Mouse (Mus musculus) forebrain, embryonic 11.5 days (tissue): ENCODE results near the gene Gng13. TPM values are rescaled to one million over a fixed set of nuclear protein-coding genes. Genes with fewer than 3 reads are reported as not detected.
"Not testable (repeated sequence)": the region's sequence is repeated elsewhere in the genome, so short reads cannot be mapped to it uniquely, and the experiment has no call there.

Experiments
- ATAC-seq: fragments of 200-750 bp; cut with Nextera tagmentation; replicated peaks from 2 replicates; pipeline ENCODE4 v1.8.0; 2017; ENCODE audit warnings: moderate TSS enrichment; ENCODE audit not compliant: low FRiP score
- DNase-seq: peaks from one replicate; pipeline ENCODE4 v3.0.0-alpha.2; 2017; ENCODE audit warnings: low spot score
- H3K27ac ChIP-seq: fragments of 300-500 bp; sonication (generic); 2 replicates; pipeline ENCODE4 v1.5.1; 2014; ENCODE audit warnings: low read depth, low read length
- H3K27me3 ChIP-seq: fragments of 300-500 bp; sonication (generic); 2 replicates; pipeline ENCODE4 v1.6.1; 2014; ENCODE audit warnings: mild to moderate bottlenecking, low read length, mixed read lengths; ENCODE audit not compliant: control insufficient read depth, insufficient read depth
- H3K36me3 ChIP-seq: fragments of 300-500 bp; sonication (generic); 2 replicates; pipeline ENCODE4 v1.6.1; 2014; ENCODE audit warnings: mild to moderate bottlenecking, low read length, moderate library complexity, mixed read lengths; ENCODE audit not compliant: control insufficient read depth, insufficient read depth
- H3K4me1 ChIP-seq: fragments of 300-500 bp; sonication (generic); replicated peaks from 2 replicates; pipeline ENCODE4 v1.6.1; 2014; ENCODE audit warnings: low read length, mixed read lengths; ENCODE audit not compliant: control insufficient read depth, insufficient read depth
- H3K4me2 ChIP-seq: fragments of 300-500 bp; sonication (generic); 2 replicates; pipeline ENCODE4 v1.6.1; 2014; ENCODE audit warnings: low read depth, mild to moderate bottlenecking, low read length, moderate library complexity, mixed read lengths; ENCODE audit not compliant: severe bottlenecking
- H3K4me3 ChIP-seq: fragments of 300-500 bp; sonication (generic); 2 replicates; pipeline ENCODE4 v1.5.1; 2014; ENCODE audit warnings: low read depth, low read length
- H3K9ac ChIP-seq: fragments of 300-500 bp; sonication (generic); 2 replicates; pipeline ENCODE4 v1.6.1; 2014; ENCODE audit warnings: low read length
- H3K9me3 ChIP-seq: fragments of 300-500 bp; sonication (generic); 2 replicates; pipeline ENCODE4 v1.6.1; 2016; ENCODE audit warnings: low read length, mixed read lengths; ENCODE audit not compliant: control insufficient read depth
- WGBS: fragments of 180-500 bp; shearing (Covaris S2); extraction: QIAGEN DNeasy Blood & Tissue Kit; methylation state at CpG from one replicate; pipeline ENCODE4 v1.1.7; 2014; 5-methylcytosine and 5-hydroxymethylcytosine counted together
- polyA plus RNA-seq: library from polyadenylated mRNA; unstranded; fragments of >200 nt; fragmentation: Nextera tagmentation; extraction: Ambion mirVana; gene quantifications from 2 replicates; pipeline ENCODE4 v1.2.1, GENCODE M21; 2014

Gng13 gene
- polyA plus RNA-seq, 1 experiment from 2014 or later, result 0.92 TPM

- 75% methylated on average over 12 of the region's 12 CpGs for WGBS
- H3K36me3 ChIP-seq, result not testable (repeated sequence)
Measured at GRCm38 (mm10) chr17:25741471-25741870, 24.5 kb downstream of the Gng13 start.

DNA sequence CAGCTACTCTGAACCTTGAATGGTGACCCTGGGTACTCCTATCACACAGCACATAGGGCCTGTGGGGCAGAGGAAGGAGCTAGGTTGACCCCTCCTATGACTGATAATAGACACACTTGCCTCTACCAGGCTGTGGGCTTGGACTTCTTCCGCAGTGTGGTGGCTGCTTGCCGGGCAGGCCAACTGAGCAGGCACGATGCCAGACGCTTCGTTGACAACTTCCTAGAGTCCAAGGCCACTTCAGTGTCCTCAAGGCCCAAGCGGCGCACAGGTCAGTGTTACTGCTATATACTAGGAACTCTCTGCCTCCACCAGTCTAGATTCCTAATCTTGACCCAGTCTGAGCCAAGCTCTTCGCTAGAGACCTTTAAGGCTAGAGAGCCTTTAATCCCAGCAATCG is 26.9 kb downstream of the Gng13 start:
- H3K9ac ChIP-seq, result no peak overlapping the region
- DNase-seq (no peak), ATAC-seq (no peak)
- H3K4me2 ChIP-seq, result no peak overlapping the region
- no peak overlapping the region for H3K4me3 ChIP-seq
- H3K27me3 ChIP-seq, result no peaks in the 10 kb centered on the region
- H3K4me1 ChIP-seq, result no peaks in the 10 kb centered on the region
- no peaks in the 10 kb centered on the region for H3K36me3 ChIP-seq
- H3K9me3 ChIP-seq, result no peaks in the 10 kb centered on the region
- WGBS, result 95% methylated on average over 9 of the region's 9 CpGs
- no peak overlapping the region for H3K27ac ChIP-seq

More at GRCm38 (mm10) chr17:25741471-25741870, 24.5 kb downstream of the Gng13 start:
- not testable (repeated sequence) for H3K4me2 ChIP-seq, H3K9me3 ChIP-seq, ATAC-seq, H3K27ac ChIP-seq, H3K4me1 ChIP-seq, H3K9ac ChIP-seq, H3K27me3 ChIP-seq, H3K4me3 ChIP-seq, DNase-seq

DNA sequence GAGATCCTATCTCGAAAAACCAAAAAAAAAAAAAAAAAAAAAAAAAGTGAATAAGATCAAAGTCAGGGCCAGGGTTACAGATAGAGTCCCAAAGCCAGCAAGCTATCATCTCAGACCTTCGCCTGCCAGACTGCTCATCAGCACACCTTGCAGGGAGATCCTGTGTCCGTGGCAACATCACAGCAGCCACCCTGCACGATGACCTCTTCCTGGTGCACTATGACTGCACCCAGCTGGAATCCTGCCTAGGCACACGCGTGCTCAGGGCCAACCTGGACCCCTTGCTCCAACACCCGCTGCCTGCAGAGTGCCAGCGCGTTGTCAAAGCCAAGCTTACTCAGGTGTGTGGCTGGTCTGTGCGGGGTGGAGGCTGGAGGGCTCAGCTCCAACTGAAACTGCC is 27.3 kb downstream of the Gng13 start:
- H3K9me3 ChIP-seq, result no peaks in the 10 kb centered on the region
- no peaks in the 10 kb centered on the region for H3K27me3 ChIP-seq
- no peak overlapping the region for H3K9ac ChIP-seq
- no peak for ATAC-seq
- 83% methylated on average over 10 of the region's 10 CpGs for WGBS
- no peak for DNase-seq
- no peaks in the 10 kb centered on the region for H3K4me1 ChIP-seq
- no peak overlapping the region for H3K4me2 ChIP-seq
- no peaks in the 10 kb centered on the region for H3K36me3 ChIP-seq
- no peak overlapping the region for H3K27ac ChIP-seq
- H3K4me3 ChIP-seq, result no peak overlapping the region

DNA sequence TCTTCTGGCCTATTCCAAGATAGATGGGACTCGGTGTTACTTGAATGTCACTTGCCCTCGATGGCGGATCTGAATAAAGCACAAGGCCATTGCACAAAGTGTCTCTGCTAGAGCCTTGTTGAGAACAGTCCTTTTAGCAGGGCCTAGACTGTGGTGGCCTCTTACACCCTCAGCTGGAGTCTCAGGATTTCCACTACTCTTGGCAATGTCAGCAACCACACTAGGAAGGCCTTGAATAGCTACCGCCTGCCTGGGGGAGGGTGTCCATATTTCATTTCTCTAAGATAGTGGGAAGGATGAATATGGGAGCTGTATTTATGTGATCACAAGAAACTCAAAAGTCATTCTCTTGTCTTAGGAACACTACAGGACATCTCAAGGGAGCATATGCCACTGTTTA is 31.3 kb downstream of the Gng13 start:
- Histone ChIP-seq H3K9ac (no peak overlapping the region), H3K4me3 (no peak overlapping the region), H3K9me3 (no peaks in the 10 kb centered on the region), H3K4me2 (no peak overlapping the region), H3K36me3 (no peaks in the 10 kb centered on the region), H3K27me3 (no peaks in the 10 kb centered on the region), H3K4me1 (no peaks in the 10 kb centered on the region), H3K27ac (no peak overlapping the region)
- no peak for ATAC-seq
- DNase-seq, result no peak
- WGBS, result 97% methylated on average over 4 of the region's 4 CpGs

- 82% methylated on average over 6 of the region's 6 CpGs for WGBS
- Histone ChIP-seq H3K4me2 (no peak overlapping the region), H3K27me3 (no peaks in the 10 kb centered on the region), H3K9me3 (no peaks in the 10 kb centered on the region), H3K9ac (no peak overlapping the region), H3K4me1 (no peaks in the 10 kb centered on the region), H3K4me3 (no peak overlapping the region), H3K27ac (no peak overlapping the region), H3K36me3 (no peaks in the 10 kb centered on the region)
- ATAC-seq (no peak), DNase-seq (no peak)
Measured at GRCm38 (mm10) chr17:25749314-25749713, 32.3 kb downstream of the Gng13 start.

- Histone ChIP-seq H3K36me3 (no peaks in the 10 kb centered on the region), H3K27me3 (no peaks in the 10 kb centered on the region), H3K9me3 (no peaks in the 10 kb centered on the region), H3K9ac (no peak overlapping the region), H3K4me2 (no peak overlapping the region), H3K4me1 (no peaks in the 10 kb centered on the region), H3K4me3 (no peak overlapping the region), H3K27ac (no peak overlapping the region)
- DNase-seq, result no peak
- WGBS, result 71% methylated on average over 5 of the region's 5 CpGs
- ATAC-seq, result no peak
Measured at GRCm38 (mm10) chr17:25751446-25751845, 34.5 kb downstream of the Gng13 start.

GRCm38 (mm10) chr17:25754241-25754640 is 37.3 kb downstream of the Gng13 start, which contains the start of gene Msln:
Msln (minus strand) TSS chr17:25754378.
- WGBS, result 88% methylated on average over 9 of the region's 9 CpGs
- H3K27ac ChIP-seq, result no peak within 1 kb of the TSS
- DNase-seq, result no peak

DNA sequence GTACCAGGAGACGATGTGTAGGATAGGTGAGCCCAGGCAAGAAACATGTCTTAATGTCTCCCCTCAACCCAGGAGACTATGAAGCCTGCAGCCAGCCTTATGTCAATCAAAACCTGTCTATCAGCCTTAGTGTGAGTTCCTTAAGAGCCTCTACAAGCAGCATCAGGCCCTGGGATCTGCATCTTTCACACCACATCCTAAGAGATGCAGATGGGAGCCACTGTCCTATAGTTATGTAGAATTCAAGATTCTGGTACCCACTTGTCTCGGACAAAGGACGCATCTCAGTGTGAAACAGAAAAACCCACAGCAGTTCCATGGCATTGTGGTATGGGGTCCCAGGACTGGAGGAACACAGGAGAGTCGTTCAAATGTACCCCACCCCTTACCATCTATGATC is 38.1 kb downstream of the Gng13 start:
- DNase-seq, result no peak
- Histone ChIP-seq H3K4me2 (no peak overlapping the region), H3K4me3 (no peak overlapping the region), H3K9ac (no peak overlapping the region), H3K9me3 (no peaks in the 10 kb centered on the region), H3K36me3 (no peaks in the 10 kb centered on the region), H3K4me1 (no peaks in the 10 kb centered on the region), H3K27me3 (no peaks in the 10 kb centered on the region), H3K27ac (no peak overlapping the region)
- no peak for ATAC-seq
- WGBS, result 71% methylated on average over 4 of the region's 4 CpGs

More at GRCm38 (mm10) chr17:25754241-25754640, 37.3 kb downstream of the Gng13 start, which contains the start of gene Msln:
- Histone ChIP-seq H3K9me3 (no peaks in the 10 kb centered on the region), H3K4me3 (no peak within 1 kb of the TSS), H3K27me3 (no peaks in the 10 kb centered on the region), H3K4me2 (no peak within 1 kb of the TSS), H3K4me1 (no peaks in the 10 kb centered on the region), H3K9ac (no peak within 1 kb of the TSS), H3K36me3 (no peaks in the 10 kb centered on the region)
- ATAC-seq, result no peak

GRCm38 (mm10) chr17:25755627-25756377 is 38.8 kb downstream of the Gng13 start:
- H3K36me3 ChIP-seq, result no peaks in the 10 kb centered on the region
- no peak overlapping the region for H3K4me2 ChIP-seq
- H3K4me3 ChIP-seq, result no peak overlapping the region
- no peaks in the 10 kb centered on the region for H3K27me3 ChIP-seq
- ATAC-seq (no peak), DNase-seq (no peak)
- no peaks in the 10 kb centered on the region for H3K9me3 ChIP-seq
- no peak overlapping the region for H3K27ac ChIP-seq
- H3K9ac ChIP-seq, result no peak overlapping the region
- no peaks in the 10 kb centered on the region for H3K4me1 ChIP-seq
- 66% methylated on average over 4 of the region's 4 CpGs for WGBS
